In genomic region chr9:63787606-63788005, GRCm38 (mm10) we compare ENCODE assay signal across 28 mouse cellular contexts. TPM values are rescaled to one million over a fixed set of nuclear protein-coding genes. Genes with fewer than 3 reads are reported as not detected.
A peak's percentile ranks its signal among the peaks of the same experiment; 100 is the strongest.
DNase-seq lines count a peak whose midpoint lies in the region; ATAC-seq and TF ChIP-seq lines count a peak whose summit lies in the region.
"Had no signal": no experiment of that assay in that cellular context is flagged by ENCODE, and none has a peak within 500 bp of the region (broad histone marks: within the 10 kb centered on the region; RNA-seq: fewer than 3 reads in every experiment).

No protein-coding gene starts in this region.

- no peaks in the 10 kb centered on the region for H3K36me3 ChIP-seq in hindbrain, embryonic 10.5 days
- H3K36me3 ChIP-seq in hindbrain, embryonic 14.5 days (replicated peaks; ENCODE audit: control insufficient read depth, insufficient read depth), result no peaks in the 10 kb centered on the region
- H3K36me3 ChIP-seq in midbrain, embryonic 10.5 days, result no peaks in the 10 kb centered on the region
- H3K36me3 ChIP-seq in midbrain, embryonic 13.5 days, result no peaks in the 10 kb centered on the region
- H3K36me3 ChIP-seq: embryonic facial prominence, embryonic 15.5 days; heart, embryonic 15.5 days; midbrain, embryonic 15.5 days; neural tube, embryonic 15.5 days had no signal

- H3K4me1 ChIP-seq in hindbrain, embryonic 10.5 days (replicated peaks), result peaks cover 74% of the 10 kb centered on the region
- peaks cover 5% of the 10 kb centered on the region for H3K4me1 ChIP-seq in hindbrain, embryonic 14.5 days (replicated peaks; ENCODE audit: control insufficient read depth, insufficient read depth, low read length)
- H3K4me1 ChIP-seq in midbrain, embryonic 10.5 days, result peaks cover 43% of the 10 kb centered on the region
- peaks cover 20% of the 10 kb centered on the region for H3K4me1 ChIP-seq in midbrain, embryonic 13.5 days (replicated peaks)

- no peak overlapping the region for H3K27ac ChIP-seq in gastrocnemius, adult 2 months
- peak overlapping the region; percentile 37 for H3K27ac ChIP-seq in hindbrain, embryonic 10.5 days
- no peak overlapping the region for H3K27ac ChIP-seq in hindbrain, embryonic 14.5 days
- H3K27ac ChIP-seq in midbrain, embryonic 10.5 days (replicated peaks), result peak overlapping the region; percentile 63
- H3K27ac ChIP-seq in midbrain, embryonic 13.5 days, result no peak overlapping the region
- H3K27ac ChIP-seq: embryonic facial prominence, embryonic 15.5 days; forebrain, embryonic 13.5 days; heart, adult 2 months; heart, embryonic 15.5 days; liver, embryonic 14.5 days; macrophage; midbrain, embryonic 15.5 days; neural tube, embryonic 15.5 days had no signal

- H3K4me3 ChIP-seq in gastrocnemius, adult 2 months, result no peak overlapping the region
- H3K4me3 ChIP-seq in hindbrain, embryonic 10.5 days, result no peak overlapping the region
- no peak overlapping the region for H3K4me3 ChIP-seq in hindbrain, embryonic 14.5 days (replicated peaks; ENCODE audit: low read length)
- H3K4me3 ChIP-seq in midbrain, embryonic 10.5 days, result no peak overlapping the region
- H3K4me3 ChIP-seq in midbrain, embryonic 13.5 days (replicated peaks), result no peak overlapping the region
- H3K4me3 ChIP-seq: embryonic facial prominence, embryonic 15.5 days; forebrain, embryonic 13.5 days; heart, adult 2 months; heart, embryonic 15.5 days; midbrain, embryonic 15.5 days; neural tube, embryonic 15.5 days had no signal

- no peak overlapping the region for H3K9ac ChIP-seq in hindbrain, embryonic 14.5 days
- H3K9ac ChIP-seq in midbrain, embryonic 13.5 days (replicated peaks), result no peak overlapping the region
- H3K9ac ChIP-seq: embryonic facial prominence, embryonic 15.5 days; forebrain, embryonic 13.5 days; heart, embryonic 15.5 days; liver, embryonic 14.5 days; midbrain, embryonic 15.5 days; neural tube, embryonic 15.5 days had no signal

- peaks cover 13% of the 10 kb centered on the region; the same call in 1 of the 2 replicates for H3K27me3 ChIP-seq in hindbrain, embryonic 10.5 days (ENCODE audit: insufficient read depth, poor library complexity, severe bottlenecking)
- H3K27me3 ChIP-seq in hindbrain, embryonic 14.5 days (ENCODE audit: control insufficient read depth, insufficient read depth, low read length), result no peaks in the 10 kb centered on the region
- H3K27me3 ChIP-seq in midbrain, embryonic 10.5 days (ENCODE audit: low read depth, poor library complexity, severe bottlenecking), result peaks cover 38% of the 10 kb centered on the region
- no peaks in the 10 kb centered on the region for H3K27me3 ChIP-seq in midbrain, embryonic 13.5 days
- H3K27me3 ChIP-seq: embryonic facial prominence, embryonic 15.5 days; heart, embryonic 15.5 days; midbrain, embryonic 15.5 days; neural tube, embryonic 15.5 days had no signal

- intact Hi-C loops in gastrocnemius, adult 2 months (cut with DNase I), result no loop called here

- WGBS in hindbrain, embryonic 10.5 days, result 50% methylated on average over 3 of the region's 3 CpGs
- WGBS in hindbrain, embryonic 14.5 days, result 27% methylated on average over 3 of the region's 3 CpGs
- WGBS in midbrain, embryonic 10.5 days, result 57% methylated on average over 3 of the region's 3 CpGs
- 60% methylated on average over 3 of the region's 3 CpGs for WGBS in midbrain, embryonic 13.5 days

- DNase-seq in gastrocnemius, postnatal 25 days, result peak; percentile 32
- DNase-seq in gastrocnemius, adult 2 months, result no peak
- DNase-seq in hindbrain, embryonic 10.5 days (ENCODE audit: low spot score), result no peak
- no peak for DNase-seq in hindbrain, embryonic 14.5 days (ENCODE audit: low spot score)
- no peak for DNase-seq in midbrain, embryonic 10.5 days (ENCODE audit: low spot score)
- no peak for DNase-seq in B cell, adult 2 months
- DNase-seq: adrenal gland, postnatal 25 days; cerebellum, adult 11-12 months; cerebellum, postnatal 10 days; kidney, adult 2 months; kidney, postnatal 14 days; left cerebral cortex, postnatal 4 days; liver; lung, adult 2 months; lung, postnatal 10 days; retina, postnatal 1 day; right cerebral cortex, postnatal 14 days; thymus, postnatal 4 days had no signal

- ATAC-seq in hindbrain, embryonic 14.5 days (ENCODE audit: low FRiP score), result no peak
- ATAC-seq in midbrain, embryonic 13.5 days, result no peak
- ATAC-seq: forebrain, embryonic 13.5 days; hindbrain, embryonic 16.5 days; midbrain, embryonic 15.5 days had no signal

- H3K4me2 ChIP-seq in hindbrain, embryonic 14.5 days (replicated peaks), result no peak overlapping the region
- no peak overlapping the region for H3K4me2 ChIP-seq in midbrain, embryonic 13.5 days (replicated peaks)
- H3K4me2 ChIP-seq: embryonic facial prominence, embryonic 15.5 days; forebrain, embryonic 13.5 days; heart, embryonic 15.5 days; midbrain, embryonic 15.5 days; neural tube, embryonic 15.5 days had no signal

- TF ChIP-seq CTCF in gastrocnemius, adult 2 months (IDR thresholded peaks at IDR 0.05), result no peak

- H3K9me3 ChIP-seq in hindbrain, embryonic 10.5 days, result no peaks in the 10 kb centered on the region
- H3K9me3 ChIP-seq in hindbrain, embryonic 14.5 days (ENCODE audit: control insufficient read depth, low read length), result no peaks in the 10 kb centered on the region
- no peaks in the 10 kb centered on the region for H3K9me3 ChIP-seq in midbrain, embryonic 10.5 days (replicated peaks)
- H3K9me3 ChIP-seq in midbrain, embryonic 13.5 days, result no peaks in the 10 kb centered on the region
- H3K9me3 ChIP-seq: embryonic facial prominence, embryonic 15.5 days; forebrain, embryonic 13.5 days; heart, embryonic 15.5 days; midbrain, embryonic 15.5 days; neural tube, embryonic 15.5 days had no signal

RNA-seq across cellular contexts. Expression of gene Smad3, which starts 29.8 kb away (rescaled TPM):
- 10 to 100 TPM; 42.7 to 67.5 TPM for total RNA-seq in gastrocnemius, postnatal 25 days (2021)
- 10 to 100 TPM; 61.7 to 75.3 TPM for total RNA-seq in gastrocnemius, adult 2 months (2021)
- 24.2 TPM in 2 replicates for polyA plus RNA-seq in hindbrain, embryonic 10.5 days (2016; fragmentation: Nextera tagmentation; extraction: Ambion mirVana)
- polyA plus RNA-seq in hindbrain, embryonic 14.5 days (2014; fragmentation: Nextera tagmentation; extraction: Ambion mirVana), result 7.3 and 9.0 TPM in 2 replicates
- polyA plus RNA-seq in midbrain, embryonic 10.5 days (2016; fragmentation: Nextera tagmentation; extraction: Ambion mirVana), result 21.7 and 22.5 TPM in 2 replicates
- polyA plus RNA-seq in midbrain, embryonic 13.5 days (2015; fragmentation: Nextera tagmentation; extraction: Ambion mirVana), result 10.1 and 11.6 TPM in 2 replicates

Comparison
In these comparisons a context has a peak if more than half of its experiments do, and no peak if none do; other contexts are left out.
1. H3K27ac ChIP-seq: peak in hindbrain, embryonic 10.5 days (single experiment) and midbrain, embryonic 10.5 days (single experiment); none in gastrocnemius, adult 2 months (single experiment), hindbrain, embryonic 14.5 days (single experiment) and midbrain, embryonic 13.5 days (single experiment).